Mouse (Mus musculus): ENCODE measurements around the gene 1700029I15Rik. TPM values are rescaled to one million over a fixed set of nuclear protein-coding genes. Genes with fewer than 3 reads are reported as not detected.

The 1700029I15Rik gene
- total and polyA plus RNA-seq, 3 experiments: 4.9 to 15.0 (median 14.6) TPM

DNA sequence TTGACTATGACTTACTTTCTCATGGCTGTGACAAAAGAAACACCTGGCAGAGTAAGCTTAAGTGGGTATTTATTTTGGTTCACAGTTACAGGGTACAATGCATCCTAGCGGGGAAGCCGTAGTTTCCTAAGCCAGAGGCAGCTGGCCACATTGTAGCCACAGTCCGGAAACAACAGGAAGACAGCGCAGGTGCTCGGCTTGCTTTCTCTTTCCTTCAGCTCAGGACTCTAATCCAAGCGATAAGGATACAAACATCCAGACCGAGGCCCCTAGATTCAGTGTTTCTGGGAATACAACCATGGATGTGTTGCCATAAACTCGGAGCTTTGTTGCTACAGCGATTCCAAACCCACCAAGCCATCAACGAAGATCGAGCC, 8.9 kb upstream of the 1700029I15Rik start:
- DNase-seq: no peak

DNA sequence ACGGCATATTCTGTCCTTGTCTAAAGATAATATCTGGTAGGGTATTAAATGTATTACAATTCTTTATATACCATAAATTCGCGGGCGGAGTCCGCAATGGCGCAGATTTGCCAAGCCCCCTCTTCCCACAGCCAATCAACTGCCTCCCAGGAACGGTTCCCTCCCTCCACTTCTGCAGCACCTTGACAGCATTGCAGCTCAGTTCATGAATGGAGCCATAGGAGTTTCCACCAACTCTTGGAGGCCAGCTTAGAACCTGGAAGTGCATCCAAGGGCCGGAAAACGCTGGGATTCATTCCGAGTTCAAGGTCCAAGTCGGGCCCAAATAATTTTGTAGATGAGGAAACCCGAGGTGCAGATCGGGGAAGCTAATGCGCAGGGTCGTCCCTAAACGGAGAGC, 7.8 kb upstream of the 1700029I15Rik start, which contains the start of the genes Pex16 and Large2:
Gene Pex16 (plus strand): TSS at position 163 of the 400 bp plus-strand sequence.
Gene Large2 (minus strand): TSS at position 356 of the 400 bp plus-strand sequence.
- DNase-seq: peak; percentile 57

DNA sequence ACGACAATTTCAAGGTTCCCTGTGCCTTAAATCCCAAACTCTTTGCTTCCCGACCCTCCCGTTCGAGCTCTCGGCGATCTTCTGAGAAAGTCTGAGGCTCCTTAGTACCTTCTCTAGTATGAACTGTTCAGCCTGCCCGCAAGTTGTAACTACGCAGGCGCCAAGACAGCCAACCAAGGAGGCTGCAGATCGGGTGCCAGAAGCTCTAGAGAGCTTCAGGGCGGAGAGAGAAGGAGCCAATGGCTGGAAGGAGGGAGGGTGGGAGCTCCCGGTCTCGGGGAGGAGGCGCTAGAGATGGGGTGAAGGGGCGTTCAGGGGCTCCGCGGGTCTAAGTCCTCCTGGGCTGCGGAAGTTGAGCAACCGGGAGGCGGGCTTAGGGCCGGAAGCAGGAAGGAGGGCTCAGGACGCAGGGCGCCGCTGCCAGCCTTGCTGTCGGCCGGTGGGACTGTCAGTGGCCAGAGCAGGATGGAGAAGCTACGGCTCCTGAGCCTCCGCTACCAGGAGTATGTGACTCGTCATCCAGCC, 7.2 kb upstream of the 1700029I15Rik start:
- DNase-seq: peak; percentile 98

DNA sequence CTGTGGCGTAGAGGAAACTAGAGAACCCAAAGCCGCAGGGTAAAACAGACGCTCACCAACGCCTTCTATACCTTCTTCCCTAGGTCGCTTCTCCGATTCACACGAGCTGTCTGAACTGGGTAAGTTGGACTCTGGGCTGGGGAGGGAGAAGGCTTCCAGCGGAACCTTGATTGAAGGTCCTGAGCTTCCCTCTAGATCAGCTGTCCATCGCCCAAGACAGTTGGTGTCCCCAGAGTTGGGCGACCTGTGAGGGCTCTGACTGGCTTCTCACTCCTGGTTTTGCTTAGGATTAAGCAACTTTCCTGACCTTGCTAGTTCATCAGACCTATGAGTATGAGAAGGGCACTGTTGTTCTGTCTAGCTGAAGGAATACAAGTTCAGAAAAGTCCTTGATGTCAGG, 6.5 kb upstream of the 1700029I15Rik start:
- DNase-seq: peak; percentile 54

DNA sequence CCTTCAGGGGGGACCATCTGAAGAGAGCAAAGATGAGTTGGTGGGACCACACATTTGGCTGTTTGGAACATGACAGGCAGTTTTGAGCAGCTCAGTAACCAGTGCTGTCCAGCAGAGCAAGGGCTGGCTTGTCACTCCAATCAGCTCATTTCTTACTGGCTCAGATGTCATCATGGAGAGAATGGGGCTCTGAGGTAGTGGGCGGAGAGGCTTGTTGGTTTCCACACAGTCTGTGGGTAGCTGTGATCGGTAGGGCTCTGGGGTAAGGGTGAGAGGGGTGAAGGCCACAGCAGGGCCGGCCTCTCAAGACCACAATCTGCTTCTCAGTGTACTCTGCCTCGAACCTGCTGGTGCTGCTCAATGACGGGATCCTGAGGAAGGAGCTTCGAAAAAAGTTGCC, 6.0 kb upstream of the 1700029I15Rik start:
- DNase-seq: peak; percentile 54

DNA sequence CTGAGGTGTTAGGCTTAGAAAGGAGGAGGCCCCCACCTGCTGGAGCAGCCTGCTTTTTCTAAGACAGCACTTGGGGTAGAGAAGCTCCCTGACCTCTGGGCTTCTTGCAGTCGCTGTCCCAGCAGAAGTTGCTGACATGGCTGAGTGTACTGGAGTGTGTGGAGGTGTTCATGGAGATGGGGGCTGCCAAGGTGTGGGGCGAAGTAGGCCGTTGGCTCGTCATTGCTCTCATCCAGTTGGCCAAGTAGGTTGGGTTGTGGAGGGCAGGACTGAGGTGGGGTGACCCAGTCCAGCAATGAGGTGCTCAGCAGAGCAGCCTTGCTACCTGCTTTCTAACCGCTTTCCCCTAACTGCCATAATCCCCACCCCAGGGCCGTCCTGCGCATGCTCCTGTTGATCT, 5.0 kb upstream of the 1700029I15Rik start:
- DNase-seq: no peak

DNA sequence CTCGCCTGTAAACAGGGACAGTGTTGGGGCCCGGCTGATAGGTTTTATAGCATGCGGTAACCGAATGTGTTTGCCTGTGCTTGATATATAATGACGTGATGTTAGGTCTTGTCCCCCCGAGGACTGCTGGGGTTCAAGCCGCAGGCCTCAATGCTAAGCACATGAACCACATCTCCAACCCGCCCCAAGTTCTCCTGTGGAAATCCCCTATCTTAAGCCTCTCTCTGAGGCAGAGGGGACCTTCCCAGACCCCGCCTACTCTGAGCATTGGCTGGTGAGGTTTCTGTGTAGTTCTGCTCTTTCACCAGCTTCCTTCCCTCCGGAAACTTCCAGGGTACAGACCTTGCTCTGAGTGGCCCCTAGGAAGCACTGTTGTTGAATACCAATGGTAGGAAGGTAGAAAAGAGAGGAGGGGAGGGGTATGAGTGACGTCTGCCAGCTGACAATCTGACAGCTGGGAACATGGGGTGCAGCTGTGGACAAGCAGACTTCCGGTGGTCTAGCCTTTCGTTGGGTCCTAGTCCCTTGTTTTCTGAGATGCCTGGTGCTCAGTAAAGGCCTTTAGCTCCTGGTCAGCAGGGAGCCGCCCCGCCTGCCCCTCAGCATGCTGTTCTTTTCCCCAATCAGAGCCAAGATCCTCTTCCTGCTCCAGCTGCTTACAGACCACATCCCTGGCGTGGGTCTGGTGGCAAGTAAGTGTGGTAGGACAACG, 2.4 kb upstream of the 1700029I15Rik start:
- DNase-seq: no peak

DNA sequence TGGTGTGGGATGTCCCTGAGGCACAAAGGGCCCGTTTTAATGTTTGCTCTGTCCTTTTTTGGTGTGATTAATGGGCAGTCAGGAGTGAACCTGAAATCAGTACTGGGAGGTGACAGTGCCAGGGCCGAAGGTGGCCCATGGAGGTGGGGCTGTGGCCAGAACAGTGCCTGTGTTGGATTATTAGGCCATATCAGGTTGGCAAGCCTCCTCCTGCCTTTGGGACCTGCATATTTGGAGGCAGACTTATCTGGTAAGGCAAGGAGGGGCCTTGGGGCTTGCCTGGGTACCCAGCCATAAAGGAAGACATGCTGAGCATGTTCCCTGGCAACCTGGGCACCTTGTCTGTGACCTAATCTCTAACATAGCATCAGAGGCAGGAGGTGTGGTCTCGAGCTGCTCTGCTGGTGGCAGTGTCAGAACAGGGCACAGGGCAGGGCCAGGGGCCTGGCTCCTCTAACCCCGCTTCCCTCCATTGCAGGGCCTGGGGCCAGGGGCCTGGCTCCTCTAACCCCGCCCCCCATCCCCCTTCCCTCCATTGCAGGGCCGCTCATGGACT, 1.8 kb upstream of the 1700029I15Rik start:
- DNase-seq: no peak

DNA sequence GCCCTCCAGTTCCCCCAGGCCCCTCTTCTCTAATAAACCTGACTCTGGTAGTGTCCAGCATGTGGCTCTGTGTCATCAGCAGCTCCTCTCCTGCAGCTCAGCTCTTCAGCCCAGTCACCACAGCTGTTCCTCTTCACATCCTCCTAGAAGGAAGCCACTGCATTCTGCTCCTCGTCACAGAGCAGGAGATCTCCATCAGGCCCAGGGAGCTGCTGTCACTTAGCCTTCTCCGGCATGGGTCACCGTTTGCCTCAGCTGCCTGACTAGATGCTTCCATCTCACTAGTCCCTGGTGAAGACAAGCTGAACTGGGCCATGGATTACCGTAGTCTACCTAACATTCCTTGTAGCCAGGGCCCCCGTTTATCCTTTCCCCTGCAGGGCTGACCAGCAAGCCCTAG, 1.2 kb upstream of the 1700029I15Rik start:
- no peak for DNase-seq

DNA sequence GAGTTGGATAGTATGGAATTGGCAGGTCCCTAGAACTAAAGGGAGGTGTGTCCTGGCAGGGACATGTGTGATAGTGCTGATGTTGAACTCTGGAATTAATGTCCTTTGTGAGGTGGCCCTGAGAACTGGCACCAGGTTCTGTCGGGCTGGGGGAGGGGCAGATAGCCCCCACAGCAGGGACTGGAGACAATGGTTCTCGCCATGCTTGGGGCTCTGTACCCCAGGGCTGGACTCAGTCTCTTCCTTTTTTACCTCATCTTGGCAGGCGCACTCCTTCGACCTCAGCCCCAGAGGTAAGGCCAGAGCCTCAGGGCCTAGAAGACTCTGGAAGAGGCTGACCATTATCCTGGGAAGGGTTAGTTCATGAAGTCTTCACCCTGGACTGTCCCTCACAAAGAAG, 421 bp downstream of the 1700029I15Rik start:
- no peak for DNase-seq

DNA sequence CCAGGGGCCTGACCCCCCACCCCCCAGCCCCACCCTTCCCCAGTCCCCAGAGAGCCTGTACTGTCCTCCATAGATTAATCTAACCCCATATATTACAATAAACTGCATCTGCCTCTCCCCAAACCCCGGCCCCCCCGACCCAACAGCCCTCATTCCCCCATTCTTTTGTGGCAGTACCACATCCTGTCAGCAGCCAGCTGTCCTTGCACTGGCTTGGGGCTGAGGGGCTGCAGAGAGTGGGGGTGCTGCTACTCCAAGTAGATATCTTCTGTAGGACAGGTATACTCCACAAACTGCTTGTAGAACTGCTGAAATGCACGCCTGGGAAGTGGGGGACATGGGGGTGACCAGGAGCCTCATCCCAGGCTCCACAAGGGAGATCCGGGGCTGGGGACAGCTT, 1.8 kb downstream of the 1700029I15Rik start:
- DNase-seq: no peak

DNA sequence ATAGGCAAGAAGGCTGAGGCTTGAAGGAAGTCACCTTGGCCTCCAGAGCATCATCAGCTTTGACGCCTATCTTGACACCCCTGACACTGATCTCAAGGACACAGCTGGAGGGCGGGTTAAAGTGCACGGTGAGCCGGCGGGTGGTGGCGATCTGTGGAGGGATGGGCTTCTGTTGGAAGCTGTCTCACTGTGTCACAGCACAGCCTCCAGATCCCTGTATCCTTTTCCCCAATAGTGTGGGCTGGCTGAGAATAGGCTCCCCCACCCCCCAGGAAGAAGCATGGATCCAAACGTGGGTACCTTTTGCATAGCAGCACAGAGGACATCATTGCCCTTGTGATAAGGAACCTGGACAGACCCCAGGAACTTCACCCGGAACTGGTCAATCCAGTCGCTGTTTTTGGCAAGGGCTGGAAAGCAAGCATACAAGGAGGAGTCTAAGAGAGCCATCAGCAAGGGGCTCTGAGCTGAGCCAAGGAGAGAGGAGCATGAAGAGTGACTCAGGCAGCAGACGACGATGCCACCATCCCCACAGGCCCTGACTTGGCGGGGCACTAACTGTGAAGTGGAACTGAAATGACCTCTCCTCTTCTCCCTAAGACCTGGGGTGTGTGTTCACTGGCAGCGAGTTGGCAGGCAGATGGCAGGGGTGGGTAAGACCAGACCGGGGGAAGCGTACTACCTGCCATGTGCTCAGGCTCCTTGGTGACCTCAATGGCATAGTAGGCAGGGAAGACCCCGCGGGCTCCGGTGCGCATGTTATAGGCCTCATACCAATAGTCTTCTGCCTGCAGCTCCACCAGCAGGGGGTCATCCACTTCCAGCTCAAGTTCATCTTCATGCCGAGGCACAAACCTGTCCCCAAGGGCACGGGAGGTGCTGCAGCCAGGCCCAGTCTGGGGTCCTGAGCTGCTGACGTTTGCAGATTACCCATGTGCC, 3.0 kb downstream of the 1700029I15Rik start:
- DNase-seq: no peak

DNA sequence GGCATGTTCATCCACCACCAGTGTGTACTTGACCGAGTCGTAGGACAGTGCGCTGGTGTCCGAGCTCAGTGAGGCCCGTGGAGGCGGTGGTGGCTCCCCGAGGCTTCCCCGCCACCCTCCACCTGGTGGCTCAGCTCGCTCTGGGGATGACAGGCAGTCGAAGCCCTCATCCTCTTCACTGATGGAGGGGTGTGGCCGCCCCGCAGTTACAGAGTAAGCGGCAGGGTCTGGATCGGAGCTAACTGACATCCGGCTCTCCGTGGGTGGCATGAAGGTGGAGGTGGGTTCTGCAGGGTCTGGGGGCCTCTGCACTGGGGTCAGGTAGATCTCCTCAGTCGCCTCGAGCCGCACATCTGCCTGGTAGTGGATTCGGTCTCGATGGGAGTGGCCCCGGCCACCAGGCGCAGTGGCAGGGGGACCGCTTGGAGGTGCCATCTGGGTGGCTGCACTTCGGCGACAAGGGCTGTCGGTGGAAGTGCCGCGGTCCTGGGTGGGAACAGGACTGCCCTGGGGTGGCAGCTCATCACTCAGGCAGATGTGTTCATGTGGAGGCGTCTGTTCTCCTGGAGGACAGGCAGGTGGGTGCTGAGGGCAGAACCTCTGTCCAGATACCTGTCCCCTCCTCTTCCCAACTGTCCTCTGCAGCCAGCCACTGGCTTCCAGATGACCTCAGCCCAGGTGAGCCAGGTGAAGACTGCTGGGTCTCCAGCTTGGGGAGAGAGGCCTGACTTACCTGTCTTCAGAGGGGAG, 4.7 kb downstream of the 1700029I15Rik start:
- no peak for DNase-seq

DNA sequence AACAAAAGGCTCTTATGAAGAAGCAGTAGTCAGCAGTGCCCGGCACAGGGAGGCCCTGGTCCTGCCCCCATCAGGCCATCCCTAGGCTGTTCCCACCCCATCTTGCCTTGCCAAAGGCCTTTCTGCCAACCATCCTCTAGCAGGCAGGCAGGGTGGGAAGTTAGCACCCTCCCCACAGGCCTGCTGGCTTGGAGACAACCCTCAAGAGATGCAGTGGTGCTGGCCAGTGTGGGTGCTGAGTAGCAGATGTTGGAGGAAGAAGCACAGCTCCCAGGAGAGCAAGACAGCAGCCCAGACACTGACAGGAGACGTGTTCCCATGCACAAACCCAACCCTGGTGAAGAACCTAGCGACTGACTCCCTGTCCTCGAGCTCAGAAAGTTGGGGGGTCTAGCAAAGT, 5.3 kb downstream of the 1700029I15Rik start:
- DNase-seq: no peak

DNA sequence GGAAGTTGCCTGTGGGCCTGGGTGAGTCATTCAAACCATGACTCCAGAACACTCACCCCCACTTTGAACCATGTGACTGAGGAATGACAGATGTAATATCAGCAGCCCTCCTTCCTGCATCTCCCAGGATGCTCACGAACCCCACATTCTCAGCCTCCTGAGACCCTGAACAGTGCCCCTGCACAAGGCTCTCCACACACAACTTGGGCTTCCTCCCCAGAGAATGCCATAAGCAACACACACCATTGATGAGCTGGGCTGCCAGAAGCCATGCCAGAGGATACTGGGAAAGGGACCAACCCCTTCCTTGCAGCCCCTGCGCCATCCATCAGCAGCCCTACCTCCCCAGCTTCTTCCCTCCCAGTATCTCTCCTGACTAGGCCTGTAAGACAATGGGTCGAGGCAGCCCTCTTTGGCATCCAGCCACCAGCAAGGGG, 5.8 kb downstream of the 1700029I15Rik start:
- no peak for DNase-seq

DNA sequence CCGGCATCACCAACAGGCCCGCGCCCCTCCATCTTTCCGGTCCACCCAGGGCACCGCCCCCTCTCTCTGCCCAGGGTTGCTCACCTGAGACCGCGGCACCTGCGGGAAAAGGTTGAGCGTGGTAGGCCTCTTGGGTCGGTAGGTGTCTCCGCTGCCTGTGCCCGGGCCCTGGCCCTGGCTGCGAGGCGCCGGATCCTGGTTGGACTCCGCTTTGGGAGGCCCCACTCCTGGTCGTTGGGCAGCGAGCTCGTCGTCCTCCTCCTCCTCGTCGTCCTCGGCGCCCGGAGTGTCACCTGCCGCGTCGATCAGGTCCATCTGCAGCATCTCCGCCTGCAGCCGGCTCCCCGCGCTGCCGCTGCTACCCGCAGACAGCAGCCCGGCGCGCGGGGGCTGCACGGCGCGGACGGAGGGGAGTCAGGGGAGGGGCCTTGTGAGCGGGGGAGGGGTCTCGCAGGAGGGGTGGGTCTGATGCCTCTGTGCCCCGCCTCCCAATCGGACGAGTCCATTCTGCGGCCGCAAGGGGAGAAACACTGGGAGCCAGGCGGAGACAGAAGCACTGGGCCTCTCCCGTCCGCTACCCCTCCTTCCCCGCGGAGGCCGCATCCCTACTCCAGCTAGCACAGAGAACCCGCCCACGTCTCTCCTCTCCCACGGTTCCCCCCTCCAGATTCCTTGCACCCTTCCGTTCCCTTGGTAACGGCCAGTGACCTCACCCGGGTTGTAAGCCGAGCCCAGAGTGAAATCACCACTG, 6.7 kb downstream of the 1700029I15Rik start:
- DNase-seq: peak; percentile 91

DNA sequence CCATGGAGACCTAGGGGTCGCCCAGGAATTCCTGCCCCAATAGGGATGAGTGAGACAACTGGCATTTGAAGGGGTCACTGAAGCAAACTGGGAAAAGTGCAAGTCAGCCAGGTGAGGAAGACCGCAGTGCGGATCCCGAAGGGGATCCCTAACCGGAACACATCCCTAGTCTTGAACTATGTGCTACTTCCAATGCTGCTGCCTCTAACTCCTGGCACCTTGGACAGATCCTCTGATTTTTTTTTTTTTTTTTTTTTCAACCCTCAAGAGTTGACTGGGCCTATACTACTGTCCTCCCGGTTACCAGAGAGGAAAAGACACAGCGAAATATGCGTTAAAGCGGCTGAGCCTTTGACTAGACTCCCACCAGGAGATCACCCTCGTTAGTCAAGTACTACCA, 7.3 kb downstream of the 1700029I15Rik start:
- DNase-seq: no peak

DNA sequence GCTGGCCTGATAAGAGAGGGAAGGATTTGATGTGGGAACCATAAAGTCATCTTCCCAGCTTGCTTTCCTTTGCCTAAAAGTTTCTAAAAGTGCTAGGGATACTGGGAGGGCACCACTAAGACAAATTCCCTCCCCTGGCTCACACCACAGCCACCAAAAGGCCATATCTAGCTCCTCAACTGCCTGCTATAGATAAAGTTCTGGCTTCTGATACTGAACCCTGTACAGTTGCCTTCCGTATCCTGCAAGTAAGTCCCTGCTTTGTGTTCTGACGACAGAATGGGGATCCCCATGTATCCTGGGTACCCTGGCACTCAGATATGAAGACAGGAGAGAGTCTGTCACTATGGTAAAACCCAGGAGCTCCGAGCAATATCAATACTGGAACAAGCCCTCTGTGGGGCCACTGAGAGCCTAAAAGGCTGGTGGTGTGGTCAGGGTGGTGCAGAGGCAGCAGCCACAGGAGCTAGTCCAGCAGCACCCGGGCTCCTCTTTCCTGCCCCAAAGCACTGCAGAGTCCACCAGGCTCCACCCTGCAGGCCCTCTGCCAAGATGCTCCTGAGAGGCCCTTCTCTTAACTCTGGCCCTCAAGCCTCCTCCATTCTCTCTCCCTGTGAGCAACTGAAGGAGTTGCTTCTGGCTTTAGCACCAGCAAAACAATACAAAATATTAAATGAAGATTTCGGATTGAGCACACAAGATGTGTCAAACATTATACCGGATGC, 8.0 kb downstream of the 1700029I15Rik start:
- no peak for DNase-seq

DNA sequence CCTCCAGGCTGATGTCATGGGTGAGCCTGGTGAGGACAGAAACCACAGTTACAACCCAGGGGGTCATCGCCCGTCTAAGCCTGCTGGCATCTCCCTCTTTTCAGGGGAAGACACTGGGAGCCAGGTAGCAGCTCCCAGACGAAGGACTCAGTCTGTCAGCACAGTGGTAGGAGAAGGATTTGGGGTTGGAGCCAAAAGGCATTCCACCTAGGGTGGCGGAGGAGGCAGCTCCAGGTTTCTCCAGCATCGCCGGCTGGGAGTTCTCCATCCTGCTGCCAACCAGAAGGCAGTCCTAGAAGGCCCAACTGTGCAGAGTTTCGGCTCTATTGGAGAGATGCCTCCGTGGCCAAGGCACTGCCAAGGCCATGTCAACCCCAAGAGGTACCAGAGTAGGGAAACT, 8.8 kb downstream of the 1700029I15Rik start:
- DNase-seq: no peak

DNA sequence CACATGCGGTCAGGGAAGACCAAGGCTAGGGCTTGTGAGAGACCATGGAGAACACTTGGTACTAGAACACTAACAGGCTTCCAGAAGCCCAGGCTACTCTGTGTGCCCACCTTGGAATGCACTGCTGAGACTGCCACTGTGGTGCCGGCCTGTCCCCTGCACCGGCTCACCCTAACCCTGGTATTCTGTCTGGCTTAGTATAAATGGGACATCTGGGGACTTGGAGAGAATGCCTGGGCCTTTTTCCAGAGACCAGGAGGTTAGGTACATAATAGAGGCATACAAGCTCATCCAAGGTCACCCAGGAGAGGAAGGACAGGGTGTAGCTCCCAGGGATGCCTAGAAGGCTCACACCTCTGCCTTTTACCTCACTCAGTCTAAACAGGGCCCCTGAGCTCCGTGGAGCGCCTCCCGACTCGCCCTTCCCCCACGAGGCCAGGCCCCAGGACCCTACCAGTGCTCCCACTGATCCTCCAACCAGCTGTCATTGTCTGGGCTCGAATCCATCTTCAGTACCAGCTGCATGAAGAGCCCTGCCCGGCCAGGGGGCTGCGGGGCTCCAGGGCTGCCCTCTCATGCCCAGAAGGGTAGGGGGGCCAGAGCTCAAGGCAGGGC, 9.5 kb downstream of the 1700029I15Rik start:
- DNase-seq: no peak
